Mouse (Mus musculus) liver, embryonic 15.5 days (tissue): Measurements from ENCODE around the gene Mms22l. TPM values are rescaled to one million over a fixed set of nuclear protein-coding genes. Genes with fewer than 3 reads are reported as not detected.
"Not testable (repeated sequence)": the region's sequence is repeated elsewhere in the genome, so short reads cannot be mapped to it uniquely, and the experiment has no call there.

ENCODE experiments used
- ATAC-seq: fragments of 200-750 bp; cut with Nextera tagmentation; 2 replicates; pipeline ENCODE4 v1.8.0; 2017; ENCODE audit warnings: moderate number of reproducible peaks, mild to moderate bottlenecking, moderate library complexity; ENCODE audit not compliant: insufficient read depth
- H3K27ac ChIP-seq: fragments of 300-500 bp; sonication (generic); replicated peaks from 2 replicates; pipeline ENCODE4 v1.5.1; 2015; ENCODE audit warnings: mild to moderate bottlenecking, inconsistent platforms
- H3K27me3 ChIP-seq: fragments of 300-500 bp; sonication (generic); 2 replicates; pipeline ENCODE4 v1.6.1; 2015; ENCODE audit warnings: mild to moderate bottlenecking, inconsistent platforms
- H3K36me3 ChIP-seq: fragments of 300-500 bp; sonication (generic); replicated peaks from 2 replicates; pipeline ENCODE4 v1.6.1; 2015; ENCODE audit warnings: moderate library complexity, mild to moderate bottlenecking, inconsistent platforms
- H3K4me1 ChIP-seq: fragments of 300-500 bp; sonication (generic); replicated peaks from 2 replicates; pipeline ENCODE4 v1.6.1; 2015; ENCODE audit warnings: inconsistent platforms
- H3K4me2 ChIP-seq: fragments of 300-500 bp; sonication (generic); 2 replicates; pipeline ENCODE4 v1.6.1; 2015; ENCODE audit warnings: moderate library complexity, mild to moderate bottlenecking, inconsistent platforms
- H3K4me3 ChIP-seq: fragments of 300-500 bp; sonication (generic); replicated peaks from 2 replicates; pipeline ENCODE4 v1.5.1; 2015; ENCODE audit warnings: mild to moderate bottlenecking, inconsistent platforms
- H3K9ac ChIP-seq: fragments of 300-500 bp; sonication (generic); 2 replicates; pipeline ENCODE4 v1.6.1; 2015; ENCODE audit warnings: moderate library complexity, mild to moderate bottlenecking, inconsistent platforms
- H3K9me3 ChIP-seq: fragments of 300-500 bp; sonication (generic); replicated peaks from 2 replicates; pipeline ENCODE4 v1.6.1; 2016; ENCODE audit warnings: inconsistent platforms
- WGBS: fragments of 180-500 bp; shearing (Covaris S2); methylation state at CpG from one replicate; pipeline ENCODE4 v1.1.7; 2015; ENCODE audit warnings: mixed read lengths; ENCODE audit not compliant: insufficient replicate concordance; 5-methylcytosine and 5-hydroxymethylcytosine counted together
- polyA plus RNA-seq: library from polyadenylated mRNA; unstranded; fragments of >200 nt; fragmentation: Nextera tagmentation; extraction: Ambion mirVana; gene quantifications from 2 replicates; pipeline ENCODE4 v1.2.1, GENCODE M21; 2015

The Mms22l gene
- polyA plus RNA-seq, 1 experiment from 2014 or later, result 22.1 TPM

GRCm38 (mm10) chr4:24620005-24620404 is 123.8 kb downstream of the Mms22l start:
- no peak for ATAC-seq
- no peak overlapping the region for H3K27ac ChIP-seq
- no peak overlapping the region for H3K4me3 ChIP-seq
- H3K27me3 ChIP-seq, result no peaks in the 10 kb centered on the region
- no peaks in the 10 kb centered on the region for H3K9me3 ChIP-seq
- H3K4me1 ChIP-seq, result no peaks in the 10 kb centered on the region
- H3K9ac ChIP-seq, result no peak overlapping the region
- H3K36me3 ChIP-seq, result no peaks in the 10 kb centered on the region
- WGBS, result 50% methylated on average over 6 of the region's 6 CpGs
- no peak overlapping the region for H3K4me2 ChIP-seq

- Histone ChIP-seq H3K27me3 (no peaks in the 10 kb centered on the region), H3K4me1 (no peaks in the 10 kb centered on the region), H3K9ac (no peak overlapping the region), H3K36me3 (no peaks in the 10 kb centered on the region), H3K4me2 (no peak overlapping the region), H3K4me3 (no peak overlapping the region), H3K9me3 (no peaks in the 10 kb centered on the region), H3K27ac (no peak overlapping the region)
- no peak for ATAC-seq
- 72% methylated on average over 5 of the region's 5 CpGs for WGBS
These were observed 124.2 kb downstream of the Mms22l start for GRCm38 (mm10) chr4:24620440-24620839.

- Histone ChIP-seq H3K4me3 (no peak overlapping the region), H3K27me3 (no peaks in the 10 kb centered on the region), H3K36me3 (no peaks in the 10 kb centered on the region), H3K9me3 (no peaks in the 10 kb centered on the region), H3K9ac (no peak overlapping the region), H3K4me1 (no peaks in the 10 kb centered on the region), H3K4me2 (no peak overlapping the region), H3K27ac (no peak overlapping the region)
- 64% methylated on average over 9 of the region's 9 CpGs for WGBS
- no peak for ATAC-seq
These were observed 125.4 kb downstream of the Mms22l start for GRCm38 (mm10) chr4:24621422-24622187.

GRCm38 (mm10) chr4:24625951-24626584 is 129.8 kb downstream of the Mms22l start:
- Histone ChIP-seq H3K4me2 (no peak overlapping the region), H3K4me1 (no peaks in the 10 kb centered on the region), H3K36me3 (no peaks in the 10 kb centered on the region), H3K9ac (no peak overlapping the region), H3K4me3 (no peak overlapping the region), H3K27me3 (no peaks in the 10 kb centered on the region), H3K9me3 (no peaks in the 10 kb centered on the region), H3K27ac (no peak overlapping the region)
- ATAC-seq, result no peak
- WGBS, result 61% methylated on average over 13 of the region's 13 CpGs

GRCm38 (mm10) chr4:24626686-24627085 is 130.4 kb downstream of the Mms22l start:
- no peak for ATAC-seq
- Histone ChIP-seq H3K9ac (no peak overlapping the region), H3K27ac (no peak overlapping the region), H3K9me3 (no peaks in the 10 kb centered on the region), H3K27me3 (no peaks in the 10 kb centered on the region), H3K36me3 (no peaks in the 10 kb centered on the region), H3K4me1 (no peaks in the 10 kb centered on the region), H3K4me3 (no peak overlapping the region), H3K4me2 (no peak overlapping the region)
- 67% methylated on average over 4 of the region's 4 CpGs for WGBS

- H3K27me3 ChIP-seq, result no peaks in the 10 kb centered on the region
- 48% methylated on average over 1 of the region's 1 CpGs for WGBS
- H3K4me1 ChIP-seq, result no peaks in the 10 kb centered on the region
- no peak for ATAC-seq
- H3K27ac ChIP-seq, result no peak overlapping the region
- no peaks in the 10 kb centered on the region for H3K9me3 ChIP-seq
- no peak overlapping the region for H3K9ac ChIP-seq
- no peak overlapping the region for H3K4me3 ChIP-seq
- H3K4me2 ChIP-seq, result no peak overlapping the region
- no peaks in the 10 kb centered on the region for H3K36me3 ChIP-seq
These were observed 131.6 kb downstream of the Mms22l start for GRCm38 (mm10) chr4:24627871-24628270.

- WGBS, result 75% methylated on average over 2 of the region's 2 CpGs
- Histone ChIP-seq H3K4me3 (no peak overlapping the region), H3K4me1 (no peaks in the 10 kb centered on the region), H3K36me3 (no peaks in the 10 kb centered on the region), H3K9me3 (no peaks in the 10 kb centered on the region), H3K27ac (no peak overlapping the region), H3K9ac (no peak overlapping the region), H3K27me3 (no peaks in the 10 kb centered on the region), H3K4me2 (no peak overlapping the region)
- ATAC-seq, result no peak
These were observed 134.2 kb downstream of the Mms22l start for GRCm38 (mm10) chr4:24630430-24630829.

GRCm38 (mm10) chr4:24631177-24631911 is 135.1 kb downstream of the Mms22l start:
- ATAC-seq, result no peak
- no peaks in the 10 kb centered on the region for H3K27me3 ChIP-seq
- H3K4me2 ChIP-seq, result no peak overlapping the region
- H3K27ac ChIP-seq, result no peak overlapping the region
- H3K9me3 ChIP-seq, result no peaks in the 10 kb centered on the region
- no peak overlapping the region for H3K9ac ChIP-seq
- 72% methylated on average over 9 of the region's 9 CpGs for WGBS
- no peaks in the 10 kb centered on the region for H3K36me3 ChIP-seq
- no peaks in the 10 kb centered on the region for H3K4me1 ChIP-seq
- no peak overlapping the region for H3K4me3 ChIP-seq

- ATAC-seq, result no peak
- Histone ChIP-seq H3K9me3 (no peaks in the 10 kb centered on the region), H3K4me3 (no peak overlapping the region), H3K4me2 (no peak overlapping the region), H3K36me3 (no peaks in the 10 kb centered on the region), H3K9ac (no peak overlapping the region), H3K4me1 (peaks cover 8% of the 10 kb centered on the region), H3K27ac (no peak overlapping the region), H3K27me3 (no peaks in the 10 kb centered on the region)
- WGBS, result 68% methylated on average over 2 of the region's 2 CpGs
These were observed 146.1 kb downstream of the Mms22l start for GRCm38 (mm10) chr4:24642306-24642705.

- H3K27me3 ChIP-seq, H3K4me1 ChIP-seq, H3K36me3 ChIP-seq, H3K9ac ChIP-seq, H3K9me3 ChIP-seq: not testable (repeated sequence)
- Histone ChIP-seq H3K4me2 (peak overlapping the region; percentile 34), H3K27ac (peak overlapping the region; percentile 80), H3K4me3 (peak overlapping the region; percentile 44)
- WGBS, result 31% methylated on average over 7 of the region's 8 CpGs
- peak; percentile 99 for ATAC-seq
These were observed 148.5 kb downstream of the Mms22l start for GRCm38 (mm10) chr4:24644735-24645134.
